Mouse (Mus musculus) lung, postnatal 0 days (tissue): ENCODE measurements around the gene Ino80b. TPM values are rescaled to one million over a fixed set of nuclear protein-coding genes. Genes with fewer than 3 reads are reported as not detected.
A peak's percentile ranks its signal among the peaks of the same experiment; 100 is the strongest.

ENCODE experiments used
- ATAC-seq: fragments of 200-750 bp; cut with Nextera tagmentation; 2 replicates; pipeline ENCODE4 v1.8.0; 2017; ENCODE audit warnings: moderate library complexity
- DNase-seq: peaks from one replicate; pipeline ENCODE4 v3.0.0-alpha.2; 2016; ENCODE audit warnings: low spot score
- H3K27ac ChIP-seq: fragments of 300-500 bp; sonication (generic); 2 replicates; pipeline ENCODE4 v1.5.1; 2014; ENCODE audit warnings: antibody characterized with exemption, mild to moderate bottlenecking, low read length, mixed read lengths
- H3K27me3 ChIP-seq: fragments of 300-500 bp; sonication (generic); replicated peaks from 2 replicates; pipeline ENCODE4 v1.6.1; 2014; ENCODE audit warnings: low read length, mixed read lengths; ENCODE audit not compliant: insufficient read depth
- H3K36me3 ChIP-seq: fragments of 300-500 bp; sonication (generic); 2 replicates; pipeline ENCODE4 v1.6.1; 2014; ENCODE audit warnings: low read length, mixed read lengths; ENCODE audit not compliant: insufficient read depth
- H3K4me1 ChIP-seq: fragments of 300-500 bp; sonication (generic); 2 replicates; pipeline ENCODE4 v1.6.1; 2014; ENCODE audit warnings: antibody characterized with exemption, low read depth, low read length, mixed read lengths; ENCODE audit not compliant: insufficient read depth
- H3K4me2 ChIP-seq: fragments of 300-500 bp; sonication (generic); replicated peaks from 2 replicates; pipeline ENCODE4 v1.6.1; 2014; ENCODE audit warnings: low read depth, mild to moderate bottlenecking, low read length, moderate library complexity, mixed read lengths
- H3K4me3 ChIP-seq: fragments of 300-500 bp; sonication (generic); 2 replicates; pipeline ENCODE4 v1.5.1; 2014; ENCODE audit warnings: low read depth, low read length
- H3K9ac ChIP-seq: fragments of 300-500 bp; sonication (generic); replicated peaks from 2 replicates; pipeline ENCODE4 v1.6.1; 2014; ENCODE audit warnings: low read depth, mild to moderate bottlenecking
- H3K9me3 ChIP-seq: fragments of 300-500 bp; sonication (generic); 2 replicates; pipeline ENCODE4 v1.6.1; 2016; ENCODE audit warnings: low read length, mixed read lengths
- CTCF ChIP-seq: IDR thresholded peaks from 2 replicates; pipeline ENCODE4 v1.5.1; 2016; ENCODE audit warnings: antibody characterized with exemption, mild to moderate bottlenecking
- EP300 ChIP-seq: IDR thresholded peaks from 2 replicates; pipeline ENCODE4 v1.6.1; 2016; ENCODE audit warnings: antibody characterized with exemption, mild to moderate bottlenecking, control low read depth
- WGBS: fragments of 180-500 bp; shearing (Covaris S2); extraction: QIAGEN DNeasy Blood & Tissue Kit; methylation state at CpG from one replicate; pipeline ENCODE4 v1.1.7; 2014; 5-methylcytosine and 5-hydroxymethylcytosine counted together
- polyA plus RNA-seq: library from polyadenylated mRNA; unstranded; fragments of >200 nt; fragmentation: Nextera tagmentation; extraction: Ambion mirVana; gene quantifications from 2 replicates; pipeline ENCODE4 v1.2.1, GENCODE M21; 2015

Gene Ino80b
- polyA plus RNA-seq, 1 experiment from 2014 or later = 14.5 TPM

DNA sequence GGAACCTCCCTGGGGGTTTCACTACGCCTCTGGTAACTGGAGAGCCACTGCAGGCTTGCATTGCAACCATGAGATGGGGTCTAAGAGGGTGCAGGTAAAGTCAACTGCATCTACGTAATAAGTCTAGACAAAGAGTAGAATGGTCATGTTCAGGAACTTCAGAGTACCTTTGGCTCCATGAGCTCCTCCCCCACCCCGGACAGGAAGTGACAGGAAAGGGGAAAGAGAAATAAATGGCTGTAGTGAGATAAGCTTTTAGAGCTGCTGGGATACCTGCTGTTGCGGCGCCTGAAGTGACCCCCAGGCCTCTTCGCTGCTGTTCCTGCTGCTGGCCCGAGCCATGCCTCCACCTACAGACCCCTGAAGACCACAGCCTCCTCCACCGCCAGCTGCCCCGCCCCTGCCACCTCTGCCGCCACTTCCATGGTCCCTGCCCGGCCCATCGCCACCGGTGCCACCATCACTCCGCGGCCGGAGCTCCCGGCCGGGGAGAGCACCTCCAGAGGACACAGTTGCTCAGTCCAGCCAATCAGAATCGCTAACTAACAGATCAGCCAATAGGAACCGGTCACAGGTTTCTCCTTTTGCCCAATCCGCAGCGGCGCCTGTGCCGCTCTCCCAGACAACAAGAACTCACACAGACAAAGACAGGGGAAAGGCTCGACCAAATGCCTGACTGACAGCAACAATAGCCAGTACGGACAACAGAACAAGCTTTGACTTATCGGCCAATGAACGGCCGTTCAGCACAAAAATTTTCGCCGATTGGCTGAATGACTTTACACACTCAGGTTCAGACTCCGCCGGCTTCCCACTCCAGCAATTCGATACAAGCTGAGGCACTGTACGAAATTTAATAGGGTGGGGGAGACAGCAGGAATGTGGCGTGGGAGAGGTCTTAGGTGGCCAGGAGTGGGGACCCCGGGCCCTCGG lies 4.0 kb downstream of the Ino80b start, which contains the start of gene Wbp1:
Wbp1 (minus strand) TSS at position 630 of the 933 bp plus-strand sequence.
- TF ChIP-seq CTCF (peak; percentile 13; the same call in 1 of the 2 replicates), EP300 (peak; percentile 48; the same call in 1 of the 2 replicates)
- peaks cover 16% of the 10 kb centered on the region for H3K4me1 ChIP-seq

DNA sequence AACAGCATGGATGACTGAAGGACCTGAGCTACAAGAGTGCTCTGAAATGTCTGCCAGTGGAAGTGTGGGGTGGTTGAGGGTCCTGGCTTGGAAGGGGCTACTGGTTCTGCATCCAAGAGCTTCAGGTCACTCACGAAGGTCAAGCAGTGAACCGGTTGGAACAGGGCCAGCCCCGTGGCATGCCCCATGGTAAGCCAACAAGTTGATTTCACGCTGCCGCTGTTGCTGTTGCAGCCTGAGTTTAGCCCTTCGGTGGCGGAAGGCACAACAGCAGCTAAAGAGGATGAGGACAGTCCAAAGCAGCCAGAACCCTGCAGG lies 5.5 kb downstream of the Ino80b start:
- Histone ChIP-seq H3K9ac (no peak overlapping the region), H3K4me2 (no peak overlapping the region), H3K27me3 (no peaks in the 10 kb centered on the region), H3K4me3 (no peak overlapping the region), H3K9me3 (no peaks in the 10 kb centered on the region), H3K36me3 (no peaks in the 10 kb centered on the region), H3K27ac (no peak overlapping the region), H3K4me1 (peaks cover 21% of the 10 kb centered on the region)
- DNase-seq = no peak
- no peak for ATAC-seq
- TF ChIP-seq CTCF (no peak), EP300 (no peak)
- WGBS = 75% methylated on average over 7 of the region's 7 CpGs

More for the DNA sequence above, 4.0 kb downstream of the Ino80b start, which contains the start of gene Wbp1:
- ATAC-seq = peak; percentile 97
- peak within 1 kb of the TSS; percentile 98 for H3K4me2 ChIP-seq
- no peaks in the 10 kb centered on the region for H3K36me3 ChIP-seq
- peak; percentile 99 for DNase-seq
- H3K9ac ChIP-seq = peak within 1 kb of the TSS; percentile 59
- no peaks in the 10 kb centered on the region for H3K9me3 ChIP-seq
- peak within 1 kb of the TSS; percentile 61 for H3K4me3 ChIP-seq
- WGBS = under 1% methylated on average over 34 of the region's 38 CpGs
- peak within 1 kb of the TSS; percentile 86 for H3K27ac ChIP-seq
- H3K27me3 ChIP-seq = no peaks in the 10 kb centered on the region

DNA sequence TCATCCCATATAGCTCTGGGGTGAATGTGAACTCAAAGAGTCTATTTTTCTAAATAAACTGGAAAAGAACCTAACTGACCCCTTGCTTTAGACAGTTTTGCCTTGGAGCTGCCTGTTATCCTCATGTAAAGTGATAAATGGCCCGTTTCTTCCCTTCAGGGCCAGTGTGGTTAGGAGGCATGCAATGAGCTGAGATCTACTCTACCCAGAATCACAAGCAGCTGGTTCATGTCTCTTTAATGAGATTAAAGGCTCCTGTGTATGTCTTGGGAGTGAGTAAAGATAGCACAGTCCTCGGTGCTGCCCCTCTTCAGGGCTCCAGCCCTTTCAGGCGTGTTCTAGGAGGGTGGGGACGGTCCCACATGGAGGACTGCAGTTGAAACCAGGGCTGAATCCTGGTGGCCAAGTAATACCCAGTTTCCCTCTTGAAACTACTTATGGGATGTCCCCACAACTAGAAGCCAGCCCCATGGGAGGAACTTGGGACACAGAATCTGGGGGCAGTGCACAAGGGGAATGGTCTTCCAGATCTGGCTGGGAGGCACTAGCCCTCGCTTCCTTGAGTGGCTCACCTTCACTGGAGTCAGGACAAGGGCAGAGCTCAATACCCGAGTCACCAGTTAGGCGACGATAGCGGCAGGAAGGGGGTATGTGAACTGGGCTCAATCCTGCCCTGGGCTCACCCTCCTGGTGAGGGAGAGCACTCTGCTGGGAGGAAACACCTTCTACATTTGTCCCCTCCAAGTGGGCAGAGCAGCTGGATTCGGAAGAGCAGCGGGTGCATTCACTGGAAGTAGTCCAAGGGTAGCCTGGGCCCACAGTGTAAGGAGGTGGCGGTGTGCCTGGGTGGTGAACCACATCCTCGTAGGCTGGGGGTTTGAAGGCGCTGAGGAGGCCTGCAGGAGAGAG lies 6.2 kb downstream of the Ino80b start:
- Histone ChIP-seq H3K27me3 (no peaks in the 10 kb centered on the region), H3K4me1 (peaks cover 16% of the 10 kb centered on the region), H3K4me3 (no peak overlapping the region), H3K9me3 (no peaks in the 10 kb centered on the region), H3K4me2 (no peak overlapping the region), H3K27ac (no peak overlapping the region), H3K9ac (no peak overlapping the region), H3K36me3 (no peaks in the 10 kb centered on the region)
- ATAC-seq (no peak), DNase-seq (no peak)
- whole genome bisulfite sequencing = 72% methylated on average over 14 of the region's 14 CpGs
- no peak for TF ChIP-seq EP300
- no peak for TF ChIP-seq CTCF

DNA sequence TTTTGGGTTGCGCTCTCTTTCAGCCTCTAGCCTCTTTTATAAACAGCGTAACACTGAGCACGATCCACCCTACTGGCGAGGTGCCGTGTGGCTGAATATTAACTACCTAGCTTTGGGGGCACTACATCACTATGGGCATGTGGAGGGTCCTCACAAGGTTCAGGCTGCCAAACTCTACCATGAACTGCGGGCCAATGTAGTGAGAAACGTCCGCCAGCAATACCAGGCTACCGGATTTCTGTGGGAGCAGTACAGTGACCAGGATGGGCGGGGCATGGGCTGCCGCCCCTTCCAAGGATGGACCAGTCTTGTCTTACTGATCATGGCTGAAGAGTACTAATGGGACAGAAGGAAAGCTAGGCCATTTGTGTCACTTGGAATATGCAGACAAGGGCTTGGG lies 6.9 kb downstream of the Ino80b start:
- TF ChIP-seq EP300 = no peak
- no peak for TF ChIP-seq CTCF

DNA sequence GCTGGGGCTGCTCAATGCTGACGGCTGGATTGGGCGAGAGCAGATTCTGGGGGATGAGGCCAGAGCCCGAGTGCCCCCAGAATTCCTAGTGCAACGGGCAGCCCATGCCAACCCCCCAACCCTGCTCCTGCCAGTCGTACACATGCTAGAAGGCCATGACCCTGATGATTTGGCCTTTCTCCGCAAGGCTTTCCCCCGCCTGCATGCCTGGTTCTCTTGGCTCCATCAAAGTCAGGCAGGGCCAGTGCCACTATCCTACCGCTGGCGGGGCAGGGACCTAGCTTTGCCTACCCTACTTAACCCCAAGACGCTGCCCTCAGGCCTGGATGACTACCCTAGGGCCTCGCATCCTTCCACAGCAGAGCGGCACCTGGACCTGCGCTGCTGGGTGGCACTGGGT lies 7.6 kb downstream of the Ino80b start:
- peaks cover 15% of the 10 kb centered on the region for H3K4me1 ChIP-seq
- no peak overlapping the region for H3K4me3 ChIP-seq
- no peak overlapping the region for H3K9ac ChIP-seq
- DNase-seq (no peak), ATAC-seq (no peak)
- no peak for TF ChIP-seq CTCF
- TF ChIP-seq EP300 = no peak
- H3K9me3 ChIP-seq = no peaks in the 10 kb centered on the region
- no peaks in the 10 kb centered on the region for H3K27me3 ChIP-seq
- no peaks in the 10 kb centered on the region for H3K36me3 ChIP-seq
- H3K27ac ChIP-seq = no peak overlapping the region
- H3K4me2 ChIP-seq = no peak overlapping the region
- WGBS = 91% methylated on average over 13 of the region's 13 CpGs

More for the DNA sequence above, 6.9 kb downstream of the Ino80b start:
- Histone ChIP-seq H3K4me2 (no peak overlapping the region), H3K4me1 (peaks cover 15% of the 10 kb centered on the region), H3K27ac (no peak overlapping the region), H3K9ac (no peak overlapping the region), H3K4me3 (no peak overlapping the region), H3K36me3 (no peaks in the 10 kb centered on the region), H3K9me3 (no peaks in the 10 kb centered on the region), H3K27me3 (no peaks in the 10 kb centered on the region)
- 80% methylated on average over 11 of the region's 11 CpGs for WGBS
- ATAC-seq = no peak
- no peak for DNase-seq

DNA sequence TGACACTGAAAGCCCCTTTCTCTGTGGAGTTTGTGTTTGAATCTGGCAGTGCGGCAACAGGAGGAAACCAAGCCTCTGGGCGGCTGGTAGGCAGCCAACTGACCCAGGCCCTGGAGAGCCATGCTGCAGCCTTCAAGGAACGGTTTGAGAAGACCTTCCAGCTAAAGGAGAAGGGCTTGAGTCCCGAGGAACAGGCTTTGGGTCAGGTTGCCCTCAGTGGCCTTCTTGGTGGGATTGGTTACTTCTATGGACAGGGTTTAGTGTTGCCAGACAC lies 8.1 kb downstream of the Ino80b start:
- H3K4me3 ChIP-seq = no peak overlapping the region
- ATAC-seq = no peak
- H3K9me3 ChIP-seq = no peaks in the 10 kb centered on the region
- no peaks in the 10 kb centered on the region for H3K27me3 ChIP-seq
- no peak for TF ChIP-seq CTCF
- TF ChIP-seq EP300 = no peak
- no peak overlapping the region for H3K9ac ChIP-seq
- WGBS = 82% methylated on average over 4 of the region's 4 CpGs
- H3K4me1 ChIP-seq = peaks cover 14% of the 10 kb centered on the region
- no peak overlapping the region for H3K4me2 ChIP-seq
- H3K36me3 ChIP-seq = no peaks in the 10 kb centered on the region
- H3K27ac ChIP-seq = no peak overlapping the region
- no peak for DNase-seq
